Mouse (Mus musculus) CD4-positive, CD25-positive, alpha-beta regulatory T cell, adult 4 months (primary cell): Measurements from ENCODE around the gene Pnrc2. TPM values are rescaled to one million over a fixed set of nuclear protein-coding genes. Genes with fewer than 3 reads are reported as not detected.

Experiments
- ATAC-seq: one replicate; pipeline ENCODE4 v1.8.0; 2017
- polyA plus RNA-seq, 2 experiments: library from polyadenylated mRNA; unstranded; fragments of 100-300 nt; shearing (Covaris generic); gene quantifications; one replicate each; pipeline ENCODE4 v1.2.1; 2017

The Pnrc2 gene
- polyA plus RNA-seq, 2 experiments from 2014 or later = 206 to 221 TPM

DNA sequence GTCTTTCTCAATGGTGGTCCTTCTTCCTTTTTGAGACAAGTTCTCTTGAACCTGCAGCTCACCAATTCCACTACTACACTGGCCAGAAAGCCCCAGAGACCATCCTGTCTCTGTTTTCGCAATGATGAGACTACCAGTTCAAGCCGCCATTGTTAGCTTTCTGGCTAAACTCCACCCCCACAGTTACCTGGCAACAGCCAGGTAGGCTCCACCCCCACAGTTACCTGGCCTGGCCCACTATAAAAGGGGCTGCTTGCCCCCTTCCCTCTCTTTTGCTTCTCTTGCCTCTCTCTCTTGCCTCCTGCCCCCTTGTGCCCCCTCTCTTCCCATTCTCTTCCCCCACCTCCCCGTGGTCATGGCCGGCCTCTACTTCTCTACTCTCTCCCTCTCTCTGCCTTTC, 51.9 kb downstream of the Pnrc2 start:
- ATAC-seq = no peak

Other genes with a start within 250 kb of the Pnrc2 start
- not detected for gene Ifnlr1, start 187.6 kb downstream of the Pnrc2 start, polyA plus RNA-seq
- not detected for gene Il22ra1, start 145.7 kb downstream of the Pnrc2 start, polyA plus RNA-seq
- gene Myom3, start 114.1 kb downstream of the Pnrc2 start, polyA plus RNA-seq = not detected
- gene Srsf10, start 18.1 kb downstream of the Pnrc2 start, polyA plus RNA-seq = 100 to 1,000 TPM; 195 to 208 TPM
- gene Cnr2, start 21.5 kb upstream of the Pnrc2 start, polyA plus RNA-seq = 10 to 100 TPM in 1 of 2 experiments, 1 to 10 TPM in 1; 7.5 to 17.0 TPM
- 10 to 100 TPM; 83.9 to 95.9 TPM for gene Fuca1, start 46.9 kb upstream of the Pnrc2 start, polyA plus RNA-seq
- gene Hmgcl, start 72.6 kb upstream of the Pnrc2 start, polyA plus RNA-seq = 100 to 1,000 TPM in 1 of 2 experiments, 10 to 100 TPM in 1; 73.7 to 104 TPM
- 10 to 100 TPM; 16.2 to 24.8 TPM for gene Gale, start 89.9 kb upstream of the Pnrc2 start, polyA plus RNA-seq
- 10 to 100 TPM; 63.0 to 72.0 TPM for gene Lypla2, start 98.8 kb upstream of the Pnrc2 start, polyA plus RNA-seq
- gene Pithd1, start 113.4 kb upstream of the Pnrc2 start, polyA plus RNA-seq = 1 to 10 TPM; 9.3 to 9.7 TPM
- 10 to 100 TPM; 44.5 to 58.9 TPM for gene Eloa, start 147.9 kb upstream of the Pnrc2 start, polyA plus RNA-seq
- 1,000 to 10,000 TPM in 1 of 2 experiments, 100 to 1,000 TPM in 1; 954 to 1,576 TPM for gene Rpl11, start 179.6 kb upstream of the Pnrc2 start, polyA plus RNA-seq